Mouse (Mus musculus): ENCODE data around the gene Zc3hc1. TPM values are rescaled to one million over a fixed set of nuclear protein-coding genes. Genes with fewer than 3 reads are reported as not detected.

Zc3hc1 gene
- total RNA-seq, 2 experiments from 2014 or later, result 26.5 to 28.9 TPM

- intact Hi-C loops (cut with DNase I), result no loop called here
- no peak for DNase-seq (ENCODE audit: low spot score in 2 of 2)
These were observed 58.6 kb downstream of the Zc3hc1 start for GRCm38 (mm10) chr6:30332262-30332661.

DNA sequence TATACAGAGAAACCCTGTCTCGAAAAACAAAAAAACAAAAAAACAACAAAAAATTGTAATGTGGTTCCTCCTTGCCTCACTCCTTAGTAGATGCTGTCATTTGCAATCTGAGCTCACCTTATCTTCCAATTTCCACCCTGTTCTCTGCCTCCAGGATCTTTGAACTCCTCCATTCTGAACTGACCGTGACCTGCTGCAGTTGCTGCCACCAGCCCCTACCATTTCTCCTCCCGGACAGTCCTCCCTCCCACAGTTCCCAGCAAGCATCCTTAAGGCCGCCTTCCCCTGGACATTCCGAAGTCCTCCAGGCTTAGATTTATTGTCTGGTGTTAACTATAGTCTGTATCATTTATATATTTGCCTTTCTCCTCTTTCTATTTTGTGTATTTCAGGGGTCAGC lies 60.1 kb downstream of the Zc3hc1 start:
- DNase-seq (ENCODE audit: low spot score in 2 of 2), result no peak
- intact Hi-C loops (cut with DNase I), result no loop called here

DNA sequence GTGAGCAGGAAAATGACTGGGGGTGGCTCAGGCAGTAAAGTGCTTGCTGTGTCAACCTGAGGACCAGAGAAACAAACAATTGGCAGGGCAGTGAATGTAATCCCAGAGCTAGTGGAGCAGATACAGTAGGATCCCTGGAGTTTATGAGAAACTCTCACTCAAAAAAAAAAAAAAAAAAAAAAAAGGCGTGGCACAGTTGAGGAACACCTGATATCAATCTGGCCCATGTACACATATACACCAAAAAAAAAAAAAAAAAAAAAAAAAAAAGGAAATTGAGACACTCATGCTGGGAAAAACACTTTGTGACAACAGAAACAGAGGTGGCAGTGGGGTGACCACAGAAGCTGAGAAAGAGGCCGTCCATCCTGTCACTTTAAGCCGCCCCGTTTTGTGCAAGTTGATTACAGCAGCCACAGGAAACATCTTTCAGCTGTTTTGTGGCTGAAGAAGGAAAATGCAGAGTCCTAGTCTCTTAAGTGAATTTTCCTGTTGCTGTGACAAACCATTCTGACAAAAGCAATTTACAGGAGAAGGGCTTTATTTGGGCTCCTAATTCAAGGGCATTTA lies 64.8 kb downstream of the Zc3hc1 start:
- intact Hi-C loops (cut with DNase I), result no loop called here
- DNase-seq (ENCODE audit: low spot score in 2 of 2), result no peak

GRCm38 (mm10) chr6:30321002-30321401 lies 69.8 kb downstream of the Zc3hc1 start:
- intact Hi-C loops (cut with DNase I), result no loop called here

DNA sequence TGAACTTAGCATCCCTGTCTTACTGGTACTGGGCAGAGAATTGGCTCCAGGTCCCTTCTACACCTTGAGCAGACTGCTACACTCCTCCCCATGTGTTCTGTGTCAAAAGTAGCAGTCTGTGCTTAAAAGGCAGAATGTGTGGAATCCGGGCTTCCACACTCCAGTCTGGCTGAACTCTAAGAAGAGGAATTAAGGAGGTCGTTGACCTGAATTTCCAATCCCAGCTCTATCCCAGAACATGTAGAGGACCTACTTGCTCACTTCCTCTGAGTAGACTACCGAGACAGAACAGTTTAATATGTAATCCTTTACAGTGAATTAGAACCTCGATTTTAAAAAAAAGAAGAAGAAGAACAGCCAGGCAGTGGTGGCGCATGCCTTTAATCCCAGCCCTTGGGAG lies 71.6 kb downstream of the Zc3hc1 start:
- intact Hi-C loops (cut with DNase I), result no loop called here
- no peak for DNase-seq (ENCODE audit: low spot score in 2 of 2)

More at GRCm38 (mm10) chr6:30321002-30321401, 69.8 kb downstream of the Zc3hc1 start:
- no peak for DNase-seq (ENCODE audit: low spot score in 2 of 2)

Other genes starting within 250 kb of the Zc3hc1 start
- gene Ube2h, start 86.5 kb downstream of the Zc3hc1 start, total RNA-seq (2021), result 10 to 100 TPM; 90.5 to 94.2 TPM
- 100 to 1,000 TPM; 106 to 111 TPM for gene Klhdc10, start 10.8 kb upstream of the Zc3hc1 start, total RNA-seq (2021)
- gene Tmem209, start 118.8 kb upstream of the Zc3hc1 start, total RNA-seq (2021), result 10 to 100 TPM; 17.4 to 20.1 TPM
- under 1 TPM; 0.50 to 0.96 TPM for gene Ssmem1, start 118.8 kb upstream of the Zc3hc1 start, total RNA-seq (2021)
- gene Cpa2, start 150.6 kb upstream of the Zc3hc1 start, total RNA-seq (2021), result 1 to 10 TPM; 2.2 to 2.3 TPM
- under 1 TPM; 0.16 to 0.18 TPM for gene Cpa4, start 177.3 kb upstream of the Zc3hc1 start, total RNA-seq (2021)
- gene Cpa5, start 220.0 kb upstream of the Zc3hc1 start, total RNA-seq (2021), result not detected
- not detected for gene Cpa1, start 248.2 kb upstream of the Zc3hc1 start, total RNA-seq (2021)

Data from left cerebral cortex, postnatal 25 days (tissue).